Mouse (Mus musculus) limb, embryonic 13.5 days (tissue): ENCODE data around the gene Ube3b. TPM values are rescaled to one million over a fixed set of nuclear protein-coding genes. Genes with fewer than 3 reads are reported as not detected.
A peak's percentile ranks its signal among the peaks of the same experiment; 100 is the strongest.

Experiments
- ATAC-seq: fragments of 200-750 bp; cut with Nextera tagmentation; 2 replicates; pipeline ENCODE4 v1.8.0; 2017; ENCODE audit warnings: low read depth, moderate number of reproducible peaks, moderate TSS enrichment; ENCODE audit not compliant: low FRiP score
- H3K27ac ChIP-seq: fragments of 300-500 bp; sonication (generic); 2 replicates; pipeline ENCODE4 v1.5.1; 2015; ENCODE audit warnings: inconsistent platforms, mild to moderate bottlenecking, moderate library complexity
- H3K27me3 ChIP-seq: fragments of 300-500 bp; sonication (generic); 2 replicates; pipeline ENCODE4 v1.6.1; 2015; ENCODE audit warnings: mild to moderate bottlenecking, inconsistent platforms
- H3K36me3 ChIP-seq: fragments of 300-500 bp; sonication (generic); 2 replicates; pipeline ENCODE4 v1.6.1; 2015; ENCODE audit warnings: inconsistent platforms, mild to moderate bottlenecking, moderate library complexity
- H3K4me1 ChIP-seq: fragments of 300-500 bp; sonication (generic); 2 replicates; pipeline ENCODE4 v1.6.1; 2015; ENCODE audit warnings: inconsistent platforms
- H3K4me2 ChIP-seq: fragments of 300-500 bp; sonication (generic); replicated peaks from 2 replicates; pipeline ENCODE4 v1.6.1; 2015; ENCODE audit warnings: inconsistent platforms, mild to moderate bottlenecking, moderate library complexity
- H3K4me3 ChIP-seq: fragments of 300-500 bp; sonication (generic); 2 replicates; pipeline ENCODE4 v1.5.1; 2015; ENCODE audit warnings: moderate library complexity, mild to moderate bottlenecking, inconsistent platforms
- H3K9ac ChIP-seq: fragments of 300-500 bp; sonication (generic); 2 replicates; pipeline ENCODE4 v1.6.1; 2015; ENCODE audit warnings: mild to moderate bottlenecking, inconsistent platforms
- H3K9me3 ChIP-seq: fragments of 300-500 bp; sonication (generic); 2 replicates; pipeline ENCODE4 v1.6.1; 2016; ENCODE audit warnings: inconsistent platforms
- WGBS: fragments of 180-500 bp; shearing (Covaris S2); methylation state at CpG from one replicate; pipeline ENCODE4 v1.1.7; 2015; 5-methylcytosine and 5-hydroxymethylcytosine counted together
- microRNA-seq: library from miRNA; unstranded; fragments of <30 nt; microRNA quantifications from one replicate; pipeline ENCODE4, GENCODE M21; 2016
- polyA plus RNA-seq: library from polyadenylated mRNA; unstranded; fragments of >200 nt; fragmentation: Nextera tagmentation; extraction: Ambion mirVana; gene quantifications from 2 replicates; pipeline ENCODE4 v1.2.1, GENCODE M21; 2015

The Ube3b gene
- polyA plus RNA-seq, 1 experiment from 2014 or later = 46.0 TPM

- no peaks in the 10 kb centered on the region for H3K36me3 ChIP-seq
These were observed 87.0 kb downstream of the Ube3b start for GRCm38 (mm10) chr5:114467430-114467829.

GRCm38 (mm10) chr5:114468007-114468406, 87.6 kb downstream of the Ube3b start:
- Histone ChIP-seq H3K36me3 (no peaks in the 10 kb centered on the region), H3K27ac (peak overlapping the region; percentile 65; the same call in 1 of the 2 replicates), H3K9ac (peak overlapping the region; percentile 55; the same call in 1 of the 2 replicates), H3K4me1 (peaks cover 25% of the 10 kb centered on the region), H3K4me3 (no peak overlapping the region), H3K9me3 (peaks cover 9% of the 10 kb centered on the region), H3K27me3 (0 out of 2 replicates have a peak, but pooled peaks cover 4% of the 10 kb centered on the region), H3K4me2 (peak overlapping the region; percentile 62; the same call in 1 of the 2 replicates)
- no peak for ATAC-seq
- 70% methylated on average over 4 of the region's 4 CpGs for WGBS

More at GRCm38 (mm10) chr5:114467430-114467829, 87.0 kb downstream of the Ube3b start:
- peak overlapping the region; percentile 37 for H3K4me3 ChIP-seq
- H3K9me3 ChIP-seq = peaks cover 9% of the 10 kb centered on the region
- H3K9ac ChIP-seq = peak overlapping the region; percentile 55
- H3K27me3 ChIP-seq = 0 out of 2 replicates have a peak, but pooled peaks cover 4% of the 10 kb centered on the region
- peak; percentile 75 for ATAC-seq
- H3K27ac ChIP-seq = peak overlapping the region; percentile 65; the same call in 1 of the 2 replicates
- H3K4me1 ChIP-seq = peaks cover 25% of the 10 kb centered on the region
- peak overlapping the region; percentile 62 for H3K4me2 ChIP-seq
- WGBS = 0% methylated on average over 7 of the region's 13 CpGs

- Histone ChIP-seq H3K4me3 (no peak overlapping the region), H3K27ac (no peak overlapping the region), H3K9me3 (peaks cover 9% of the 10 kb centered on the region), H3K4me2 (no peak overlapping the region), H3K36me3 (no peaks in the 10 kb centered on the region), H3K9ac (no peak overlapping the region), H3K4me1 (peaks cover 38% of the 10 kb centered on the region), H3K27me3 (peaks cover 16% of the 10 kb centered on the region)
- no peak for ATAC-seq
- 75% methylated on average over 3 of the region's 3 CpGs for WGBS
These were observed 90.0 kb downstream of the Ube3b start for GRCm38 (mm10) chr5:114470359-114470758.

Small RNAs within 50 kb of the gene (microRNA-seq; reads per million reads assigned to microRNA genes)
- not detected for gene Mir7027

Other genes starting within 250 kb of the Ube3b start
- 4.3 and 5.0 TPM in 2 replicates for gene Acacb, start 234.1 kb upstream of the Ube3b start, polyA plus RNA-seq
- gene Foxn4, start 106.8 kb upstream of the Ube3b start, polyA plus RNA-seq = not detected in 2 replicates
- 0.98 and 1.3 TPM in 2 replicates for gene Myo1h, start 91.4 kb upstream of the Ube3b start, polyA plus RNA-seq
- 87.3 and 90.6 TPM in 2 replicates for gene Kctd10, start 99 bp upstream of the Ube3b start, polyA plus RNA-seq
- 34.3 and 34.9 TPM in 2 replicates for gene Mmab, start 63.5 kb downstream of the Ube3b start, polyA plus RNA-seq
- gene Mvk, start 63.7 kb downstream of the Ube3b start, polyA plus RNA-seq = 39.0 and 41.6 TPM in 2 replicates
- 0.69 and 0.72 TPM in 2 replicates for gene Fam222a, start 187.4 kb downstream of the Ube3b start, polyA plus RNA-seq